Mouse (Mus musculus) hindbrain, postnatal 0 days (tissue): ENCODE results near the gene Gpr12. TPM values are rescaled to one million over a fixed set of nuclear protein-coding genes. Genes with fewer than 3 reads are reported as not detected.
"Not testable (repeated sequence)": the region's sequence is repeated elsewhere in the genome, so short reads cannot be mapped to it uniquely, and the experiment has no call there.

Experiments
- ATAC-seq: fragments of 200-750 bp; cut with Nextera tagmentation; 2 replicates; pipeline ENCODE4 v1.8.0; 2017; ENCODE audit warnings: mild to moderate bottlenecking, moderate TSS enrichment, moderate library complexity
- DNase-seq: peaks from one replicate; pipeline ENCODE4 v3.0.0-alpha.2; 2015; ENCODE audit warnings: low spot score
- H3K27ac ChIP-seq: fragments of 300-500 bp; sonication (generic); 2 replicates; pipeline ENCODE4 v1.5.1; 2014; ENCODE audit warnings: mild to moderate bottlenecking
- H3K27me3 ChIP-seq: fragments of 300-500 bp; sonication (generic); 2 replicates; pipeline ENCODE4 v1.6.1; 2014; ENCODE audit warnings: low read length, mixed read lengths; ENCODE audit not compliant: insufficient read depth
- H3K36me3 ChIP-seq: fragments of 300-500 bp; sonication (generic); 2 replicates; pipeline ENCODE4 v1.6.1; 2014; ENCODE audit warnings: low read length, mixed read lengths; ENCODE audit not compliant: insufficient read depth
- H3K4me1 ChIP-seq: fragments of 300-500 bp; sonication (generic); 2 replicates; pipeline ENCODE4 v1.6.1; 2014; ENCODE audit warnings: antibody characterized with exemption, low read length, mixed read lengths; ENCODE audit not compliant: insufficient read depth
- H3K4me2 ChIP-seq: fragments of 300-500 bp; sonication (generic); 2 replicates; pipeline ENCODE4 v1.6.1; 2014; ENCODE audit warnings: low read depth, mild to moderate bottlenecking, low read length, moderate library complexity, mixed read lengths
- H3K4me3 ChIP-seq: fragments of 300-500 bp; sonication (generic); 2 replicates; pipeline ENCODE4 v1.5.1; 2014; ENCODE audit warnings: low read length
- H3K9ac ChIP-seq: fragments of 300-500 bp; sonication (generic); replicated peaks from 2 replicates; pipeline ENCODE4 v1.6.1; 2014; ENCODE audit warnings: mild to moderate bottlenecking, low read length, moderate library complexity, mixed read lengths
- H3K9me3 ChIP-seq: fragments of 300-500 bp; sonication (generic); 2 replicates; pipeline ENCODE4 v1.6.1; 2016; ENCODE audit warnings: low read length, mixed read lengths
- CTCF ChIP-seq: IDR thresholded peaks from 2 replicates; pipeline ENCODE4 v1.5.1; 2016; ENCODE audit warnings: antibody characterized with exemption, control low read depth, low read depth
- WGBS: fragments of 180-500 bp; shearing (Covaris S2); extraction: QIAGEN DNeasy Blood & Tissue Kit; methylation state at CpG from one replicate; pipeline ENCODE4 v1.1.7; 2014; 5-methylcytosine and 5-hydroxymethylcytosine counted together
- polyA plus RNA-seq: library from polyadenylated mRNA; unstranded; fragments of >200 nt; fragmentation: Nextera tagmentation; extraction: Ambion mirVana; gene quantifications from 2 replicates; pipeline ENCODE4 v1.2.1, GENCODE M21; 2015
- total RNA-seq: library from RNA; depleted of rRNA; stranded (reverse); fragments of >200 nt; gene quantifications from 2 replicates; pipeline ENCODE4 v1.2.3, GENCODE M21; 2014

The Gpr12 gene
- total and polyA plus RNA-seq, 2 experiments from 2014 or later: 18.9 to 38.6 TPM

DNA sequence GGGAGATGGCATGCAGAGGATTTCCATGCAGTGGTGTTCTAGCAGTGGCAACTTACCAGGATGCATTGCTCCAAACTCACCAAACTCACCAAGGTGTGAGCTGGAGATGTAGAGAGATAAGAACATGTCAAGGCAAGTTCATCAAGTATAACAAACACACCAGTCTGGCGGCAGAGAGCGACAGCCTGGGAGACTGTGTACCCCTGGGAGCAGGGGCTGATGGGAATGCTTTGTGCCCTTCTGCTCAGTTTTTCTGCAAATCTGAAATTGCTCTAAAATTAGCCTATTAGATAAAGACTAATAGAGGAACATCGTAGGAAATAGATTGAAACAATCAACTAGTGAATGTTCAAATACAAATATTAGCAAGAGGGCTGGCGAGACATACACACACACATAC, 6.6 kb upstream of the Gpr12 start:
- WGBS: 77% methylated on average over 4 of the region's 4 CpGs
- H3K4me1 ChIP-seq: no peaks in the 10 kb centered on the region
- H3K9ac ChIP-seq: no peak overlapping the region
- H3K4me3 ChIP-seq: no peak overlapping the region
- H3K27ac ChIP-seq: no peak overlapping the region
- no peak for TF ChIP-seq CTCF
- no peaks in the 10 kb centered on the region; the same call in 1 of the 2 replicates for H3K27me3 ChIP-seq
- H3K36me3 ChIP-seq: no peaks in the 10 kb centered on the region
- no peak overlapping the region for H3K4me2 ChIP-seq
- ATAC-seq (no peak), DNase-seq (no peak)
- H3K9me3 ChIP-seq: no peaks in the 10 kb centered on the region

DNA sequence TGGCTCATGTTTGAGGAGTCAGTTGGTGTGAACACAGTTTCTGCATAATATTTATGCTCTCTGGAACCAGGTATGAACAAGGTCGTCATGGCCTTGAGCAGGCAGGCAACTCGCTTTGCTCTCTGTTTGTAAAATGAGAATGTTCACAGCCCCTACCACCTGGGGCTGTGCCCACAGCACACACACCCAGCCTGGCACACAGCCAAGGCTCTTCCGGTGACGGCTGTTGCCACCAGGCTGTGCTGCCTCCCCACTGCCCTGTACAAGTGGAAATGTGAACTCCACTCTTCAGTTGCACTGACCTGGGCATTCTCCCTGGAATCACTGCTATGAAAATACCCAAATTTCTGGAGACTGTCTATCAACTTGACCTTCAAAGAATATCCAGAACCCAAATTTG, 5.9 kb upstream of the Gpr12 start:
- Histone ChIP-seq H3K27me3 (peaks cover 4% of the 10 kb centered on the region; the same call in 1 of the 2 replicates), H3K9ac (no peak overlapping the region), H3K36me3 (no peaks in the 10 kb centered on the region), H3K4me3 (no peak overlapping the region), H3K9me3 (no peaks in the 10 kb centered on the region), H3K27ac (no peak overlapping the region), H3K4me2 (no peak overlapping the region), H3K4me1 (no peaks in the 10 kb centered on the region)
- DNase-seq (peak; percentile 23), ATAC-seq (no peak)
- WGBS: 30% methylated on average over 4 of the region's 4 CpGs
- TF ChIP-seq CTCF: no peak

DNA sequence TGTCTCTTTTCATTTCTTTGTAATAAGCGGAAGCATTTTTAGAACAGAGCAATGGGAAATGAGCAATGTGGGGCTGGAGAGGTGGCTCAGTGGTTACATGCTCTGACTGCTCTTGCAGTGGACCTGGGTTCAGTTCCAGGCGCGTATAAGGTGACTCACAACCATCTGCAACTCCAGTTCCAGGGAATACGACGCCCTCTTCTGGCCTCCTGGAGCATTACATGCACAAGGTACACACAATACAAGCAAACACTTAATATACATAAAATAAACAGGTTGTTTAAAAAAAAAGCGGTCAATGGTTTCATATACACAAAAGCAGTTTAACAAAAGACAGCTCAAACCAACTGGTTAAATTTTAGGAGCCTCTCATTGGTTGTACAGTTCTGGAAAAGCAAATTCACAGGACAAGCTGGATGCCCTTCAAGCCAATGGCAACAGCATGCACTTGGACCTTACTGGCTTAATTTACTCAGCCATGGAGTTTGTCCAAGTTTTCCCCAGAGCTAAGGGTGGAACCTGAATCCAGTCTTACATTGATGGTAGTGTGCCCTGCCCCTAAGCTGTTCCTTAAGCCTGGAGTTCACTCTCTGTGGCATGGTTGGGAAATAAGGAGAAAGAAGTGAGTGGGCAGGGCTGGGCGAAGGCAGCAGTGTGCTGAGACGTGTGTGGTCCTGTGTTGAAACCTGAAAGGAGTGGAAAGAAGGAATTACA, 1.5 kb upstream of the Gpr12 start:
- Histone ChIP-seq H3K4me3 (no peak overlapping the region), H3K4me2 (no peak overlapping the region), H3K36me3 (no peaks in the 10 kb centered on the region), H3K27ac (no peak overlapping the region), H3K9me3 (no peaks in the 10 kb centered on the region), H3K27me3 (peaks cover 4% of the 10 kb centered on the region), H3K4me1 (no peaks in the 10 kb centered on the region), H3K9ac (no peak overlapping the region)
- DNase-seq (no peak), ATAC-seq (no peak)
- TF ChIP-seq CTCF: peak; percentile 31; the same call in 1 of the 2 replicates
- WGBS: 71% methylated on average over 8 of the region's 8 CpGs

DNA sequence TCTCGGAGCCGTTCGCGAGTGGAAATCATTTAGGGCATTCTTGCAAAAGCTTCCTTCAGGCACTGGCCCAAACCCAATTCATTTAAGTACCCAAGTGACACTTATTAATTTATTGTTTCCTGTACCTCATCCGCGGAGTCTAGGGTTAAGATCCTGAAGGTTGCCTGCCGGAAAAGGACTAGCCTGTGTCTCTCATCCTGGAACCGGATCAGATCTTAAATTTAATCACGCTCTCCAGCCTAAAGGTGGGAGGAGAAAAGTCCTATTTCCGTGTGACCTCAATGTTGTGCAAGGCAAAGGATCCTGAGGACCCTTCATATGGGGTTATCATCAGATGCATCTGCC, 240 bp upstream of the Gpr12 start:
- Histone ChIP-seq H3K4me1 (no peaks in the 10 kb centered on the region), H3K4me2 (peak overlapping the region; percentile 91), H3K27ac (no peak overlapping the region), H3K4me3 (peak overlapping the region; percentile 66), H3K9ac (peak overlapping the region; percentile 65), H3K27me3 (peaks cover 4% of the 10 kb centered on the region), H3K9me3 (no peaks in the 10 kb centered on the region), H3K36me3 (no peaks in the 10 kb centered on the region)
- no peak for TF ChIP-seq CTCF
- 0 out of 2 replicates have a peak, but pooled peaks have one; percentile 7 for ATAC-seq
- 7% methylated on average over 10 of the region's 10 CpGs for WGBS
- no peak for DNase-seq

DNA sequence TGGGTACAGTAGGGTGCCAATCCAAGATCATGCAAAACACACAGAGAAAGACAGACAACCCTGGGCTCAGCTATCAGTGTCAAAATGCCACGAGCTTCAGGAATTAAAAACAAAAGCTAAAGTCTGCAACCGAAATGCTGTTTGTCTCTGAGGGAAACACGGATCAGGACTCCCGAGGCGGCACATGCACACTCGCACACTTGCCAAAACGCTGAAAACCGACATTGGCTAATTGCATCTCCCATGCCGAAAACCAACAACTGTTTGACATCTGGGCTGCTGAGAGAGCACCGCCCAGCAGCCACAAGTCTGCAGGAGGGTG, 922 bp downstream of the Gpr12 start:
- H3K4me1 ChIP-seq: no peaks in the 10 kb centered on the region
- DNase-seq: peak; percentile 37
- peaks cover 4% of the 10 kb centered on the region for H3K27me3 ChIP-seq
- no peaks in the 10 kb centered on the region for H3K36me3 ChIP-seq
- H3K9ac ChIP-seq: peak overlapping the region; percentile 65
- H3K4me2 ChIP-seq: peak overlapping the region; percentile 91
- WGBS: 5% methylated on average over 10 of the region's 10 CpGs
- H3K9me3 ChIP-seq: no peaks in the 10 kb centered on the region
- peak overlapping the region; percentile 66 for H3K4me3 ChIP-seq
- 0 out of 2 replicates have a peak overlapping the region, but pooled peaks have one; percentile 76 for H3K27ac ChIP-seq
- 0 out of 2 replicates have a peak, but pooled peaks have one; percentile 3 for ATAC-seq
- TF ChIP-seq CTCF: no peak

DNA sequence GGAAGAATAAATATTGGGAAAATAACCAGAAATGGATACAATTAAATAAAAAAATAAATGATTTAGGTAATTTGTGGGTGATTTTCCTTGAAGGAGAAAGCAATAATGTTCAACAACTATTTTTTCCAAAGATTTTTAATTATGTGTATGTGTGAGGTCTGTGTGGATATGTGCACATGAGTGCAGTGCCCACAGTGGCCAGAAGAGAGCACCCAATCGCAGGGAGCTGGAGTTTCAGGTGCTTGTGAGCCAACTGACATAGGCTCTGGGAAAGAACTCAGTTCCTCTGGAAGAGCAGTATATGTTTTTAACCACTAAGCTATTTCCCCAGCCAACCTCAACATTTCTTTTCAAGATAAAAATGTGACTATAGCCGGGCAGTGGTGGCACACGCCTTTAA, 8.4 kb downstream of the Gpr12 start:
- 91% methylated on average over 3 of the region's 3 CpGs for WGBS
- H3K9ac ChIP-seq: no peak overlapping the region

DNA sequence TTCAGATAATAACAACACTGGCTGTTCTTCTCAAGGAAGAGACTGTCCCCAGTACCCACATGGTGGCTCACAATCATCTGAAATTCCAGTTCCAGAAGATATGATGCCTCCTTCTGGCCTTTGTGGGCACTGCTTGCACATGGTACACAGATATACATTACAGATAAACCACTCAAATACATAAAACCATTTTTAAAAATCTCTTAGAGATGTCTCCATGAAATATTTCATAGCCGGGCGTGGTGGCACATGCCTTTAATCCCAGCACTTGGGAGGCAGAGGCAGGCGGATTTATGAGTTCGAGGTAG, 12.3 kb downstream of the Gpr12 start:
- DNase-seq, ATAC-seq, H3K27ac ChIP-seq, H3K4me2 ChIP-seq, H3K36me3 ChIP-seq, H3K9ac ChIP-seq, H3K4me3 ChIP-seq, H3K27me3 ChIP-seq, H3K4me1 ChIP-seq, H3K9me3 ChIP-seq: not testable (repeated sequence)
- 94% methylated on average over 4 of the region's 4 CpGs for WGBS

More for the DNA sequence above, 8.4 kb downstream of the Gpr12 start:
- Histone ChIP-seq H3K36me3 (no peaks in the 10 kb centered on the region), H3K4me1 (no peaks in the 10 kb centered on the region), H3K4me2 (no peak overlapping the region), H3K27ac (no peak overlapping the region), H3K27me3 (no peaks in the 10 kb centered on the region), H3K9me3 (no peaks in the 10 kb centered on the region), H3K4me3 (no peak overlapping the region)
- ATAC-seq (no peak), DNase-seq (no peak)
- no peak for TF ChIP-seq CTCF

DNA sequence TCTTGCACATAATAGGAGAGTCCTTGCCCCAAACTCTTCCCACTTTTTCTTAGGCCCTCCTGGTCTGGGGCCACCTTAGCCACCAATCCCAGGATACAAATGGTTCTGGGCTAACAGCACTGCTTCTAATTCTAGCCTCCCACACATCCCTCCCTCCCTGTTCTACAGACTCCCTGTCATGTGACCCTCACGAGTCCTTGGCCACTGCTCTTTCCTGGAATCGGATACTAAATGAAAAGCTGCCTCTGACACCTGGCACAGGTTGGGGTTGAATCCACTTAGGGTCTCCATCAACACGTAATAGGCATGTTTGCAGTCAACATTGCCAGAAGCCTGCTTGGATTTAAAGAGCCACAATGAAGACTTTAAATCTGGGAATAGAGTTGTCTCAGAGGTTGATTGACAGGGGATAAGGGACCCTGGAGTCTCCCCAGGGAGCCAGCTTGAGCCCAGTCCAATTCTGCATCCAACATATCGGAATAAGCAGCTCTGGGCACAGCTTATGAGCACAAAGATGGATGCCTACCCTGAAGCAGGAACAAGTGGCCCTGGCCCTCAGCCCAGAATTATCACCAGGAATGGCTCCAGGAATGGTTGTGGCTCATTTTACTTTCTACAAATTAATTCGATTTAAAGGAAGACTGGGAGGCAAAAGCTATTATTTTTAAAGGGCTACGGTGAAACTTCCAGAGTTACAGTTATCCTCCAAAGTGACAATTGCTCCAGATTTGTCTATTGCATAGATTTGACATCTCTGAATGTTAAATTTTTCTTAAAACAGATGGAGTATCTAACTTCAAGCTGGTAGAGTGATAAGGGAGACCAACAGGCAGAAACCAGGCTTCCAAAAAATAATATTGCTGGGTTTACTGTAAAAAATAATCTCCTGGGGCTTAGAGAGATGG, 13.0 kb downstream of the Gpr12 start:
- H3K4me2 ChIP-seq, H3K4me1 ChIP-seq, H3K36me3 ChIP-seq, H3K4me3 ChIP-seq, H3K9me3 ChIP-seq, H3K9ac ChIP-seq, H3K27ac ChIP-seq, H3K27me3 ChIP-seq: not testable (repeated sequence)
- ATAC-seq (peak; percentile 56; the same call in 1 of the 2 replicates), DNase-seq (peak; percentile 36)
- WGBS: 37% methylated on average over 6 of the region's 6 CpGs

DNA sequence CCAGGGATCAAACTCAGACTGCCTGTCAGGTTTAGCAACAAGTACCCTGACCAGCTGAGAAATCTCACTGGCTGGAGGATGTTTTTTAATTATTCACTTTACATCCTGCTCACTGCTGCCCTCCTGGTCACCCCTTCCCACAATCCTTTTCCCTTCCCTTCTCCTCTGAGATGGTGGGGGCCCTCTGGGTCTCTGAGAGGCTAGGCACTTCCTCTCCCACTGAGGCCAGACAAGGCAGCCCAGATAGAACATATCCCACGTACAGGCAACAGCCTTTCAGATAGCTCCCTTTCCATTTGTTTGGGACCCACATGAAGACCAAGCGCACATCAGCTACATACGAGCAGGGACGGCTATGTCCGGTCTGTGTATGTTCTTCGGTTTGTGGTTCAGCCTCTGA, 14.9 kb downstream of the Gpr12 start:
- not testable (repeated sequence) for H3K4me3 ChIP-seq, H3K4me2 ChIP-seq, H3K36me3 ChIP-seq, DNase-seq, ATAC-seq, H3K4me1 ChIP-seq, H3K9me3 ChIP-seq, H3K9ac ChIP-seq, H3K27me3 ChIP-seq, H3K27ac ChIP-seq
- 91% methylated on average over 6 of the region's 6 CpGs for WGBS
